Mouse (Mus musculus) midbrain, postnatal 0 days (tissue): ENCODE results near the gene Tmem269. TPM values are rescaled to one million over a fixed set of nuclear protein-coding genes. Genes with fewer than 3 reads are reported as not detected.

Experiments
- ATAC-seq: fragments of 200-750 bp; cut with Nextera tagmentation; 2 replicates; pipeline ENCODE4 v1.8.0; 2017; ENCODE audit warnings: moderate number of reproducible peaks, mild to moderate bottlenecking, moderate TSS enrichment, moderate library complexity; ENCODE audit not compliant: low FRiP score
- DNase-seq: peaks from one replicate; pipeline ENCODE4 v3.0.0-alpha.2; 2015; ENCODE audit warnings: low spot score
- H3K27ac ChIP-seq: fragments of 300-500 bp; sonication (generic); 2 replicates; pipeline ENCODE4 v1.5.1; 2014; ENCODE audit warnings: low read depth, mild to moderate bottlenecking, low read length, mixed read lengths
- H3K27me3 ChIP-seq: fragments of 300-500 bp; sonication (generic); 2 replicates; pipeline ENCODE4 v1.6.1; 2014; ENCODE audit warnings: low read length, control low read depth, mixed read lengths; ENCODE audit not compliant: insufficient read depth
- H3K36me3 ChIP-seq: fragments of 300-500 bp; sonication (generic); 2 replicates; pipeline ENCODE4 v1.6.1; 2014; ENCODE audit warnings: low read length, control low read depth, mixed read lengths; ENCODE audit not compliant: insufficient read depth
- H3K4me1 ChIP-seq: fragments of 300-500 bp; sonication (generic); 2 replicates; pipeline ENCODE4 v1.6.1; 2014; ENCODE audit warnings: mild to moderate bottlenecking, control low read depth, antibody characterized with exemption, low read length, mixed read lengths; ENCODE audit not compliant: insufficient read depth
- H3K4me2 ChIP-seq: fragments of 300-500 bp; sonication (generic); 2 replicates; pipeline ENCODE4 v1.6.1; 2014; ENCODE audit warnings: low read depth, mild to moderate bottlenecking, low read length, mixed read lengths; ENCODE audit not compliant: poor library complexity, severe bottlenecking
- H3K4me3 ChIP-seq: fragments of 300-500 bp; sonication (generic); 2 replicates; pipeline ENCODE4 v1.5.1; 2014; ENCODE audit warnings: low read depth, mild to moderate bottlenecking, low read length, moderate library complexity
- H3K9ac ChIP-seq: fragments of 300-500 bp; sonication (generic); replicated peaks from 2 replicates; pipeline ENCODE4 v1.6.1; 2014; ENCODE audit warnings: mild to moderate bottlenecking, low read length, moderate library complexity, mixed read lengths; ENCODE audit not compliant: poor library complexity, severe bottlenecking
- H3K9me3 ChIP-seq: fragments of 300-500 bp; sonication (generic); 2 replicates; pipeline ENCODE4 v1.6.1; 2016; ENCODE audit warnings: low read length, control low read depth
- CTCF ChIP-seq: IDR thresholded peaks from 2 replicates; pipeline ENCODE4 v1.5.1; 2016; ENCODE audit warnings: antibody characterized with exemption, mild to moderate bottlenecking
- WGBS: fragments of 180-500 bp; shearing (Covaris S2); extraction: QIAGEN DNeasy Blood & Tissue Kit; methylation state at CpG from one replicate; pipeline ENCODE4 v1.1.7; 2014; 5-methylcytosine and 5-hydroxymethylcytosine counted together
- polyA plus RNA-seq: library from polyadenylated mRNA; unstranded; fragments of >200 nt; fragmentation: Nextera tagmentation; extraction: Ambion mirVana; gene quantifications from 2 replicates; pipeline ENCODE4 v1.2.1, GENCODE M21; 2015
- total RNA-seq: library from RNA; depleted of rRNA; stranded (reverse); fragments of >200 nt; gene quantifications from 2 replicates; pipeline ENCODE4 v1.2.3, GENCODE M21; 2014

Gene Tmem269
- total and polyA plus RNA-seq, 2 experiments from 2014 or later, result 0.11 to 0.43 TPM

GRCm38 (mm10) chr4:119181456-119181855 is 36.6 kb downstream of the Tmem269 start:
- no peak for ATAC-seq
- no peaks in the 10 kb centered on the region for H3K9me3 ChIP-seq

GRCm38 (mm10) chr4:119180133-119180707 is 37.8 kb downstream of the Tmem269 start:
- H3K4me3 ChIP-seq, result no peak overlapping the region
- WGBS, result 66% methylated on average over 4 of the region's 4 CpGs
- no peak overlapping the region for H3K9ac ChIP-seq
- no peaks in the 10 kb centered on the region for H3K36me3 ChIP-seq
- no peak overlapping the region for H3K4me2 ChIP-seq
- no peaks in the 10 kb centered on the region for H3K9me3 ChIP-seq
- H3K4me1 ChIP-seq, result no peaks in the 10 kb centered on the region
- H3K27me3 ChIP-seq, result no peaks in the 10 kb centered on the region
- ATAC-seq (no peak), DNase-seq (no peak)
- H3K27ac ChIP-seq, result no peak overlapping the region
- peak; percentile 15; the same call in 1 of the 2 replicates for TF ChIP-seq CTCF

More at GRCm38 (mm10) chr4:119181456-119181855, 36.6 kb downstream of the Tmem269 start:
- Histone ChIP-seq H3K4me1 (no peaks in the 10 kb centered on the region), H3K36me3 (no peaks in the 10 kb centered on the region), H3K4me3 (no peak overlapping the region), H3K27ac (no peak overlapping the region), H3K9ac (no peak overlapping the region), H3K27me3 (no peaks in the 10 kb centered on the region), H3K4me2 (no peak overlapping the region)
- no peak for TF ChIP-seq CTCF
- WGBS, result 94% methylated on average over 9 of the region's 9 CpGs
- no peak for DNase-seq

- 78% methylated on average over 18 of the region's 18 CpGs for WGBS
- no peaks in the 10 kb centered on the region for H3K9me3 ChIP-seq
- no peak overlapping the region for H3K27ac ChIP-seq
- no peak overlapping the region for H3K4me2 ChIP-seq
- no peak overlapping the region for H3K9ac ChIP-seq
- H3K4me1 ChIP-seq, result no peaks in the 10 kb centered on the region
- H3K36me3 ChIP-seq, result no peaks in the 10 kb centered on the region
- H3K4me3 ChIP-seq, result no peak overlapping the region
- ATAC-seq, result no peak
- no peak for DNase-seq
- TF ChIP-seq CTCF, result no peak
- H3K27me3 ChIP-seq, result no peaks in the 10 kb centered on the region
Observed at GRCm38 (mm10) chr4:119178331-119178730, 39.7 kb downstream of the Tmem269 start.

- ATAC-seq (no peak), DNase-seq (no peak)
- H3K4me2 ChIP-seq, result no peak overlapping the region
- TF ChIP-seq CTCF, result no peak
- no peaks in the 10 kb centered on the region for H3K36me3 ChIP-seq
- H3K9me3 ChIP-seq, result no peaks in the 10 kb centered on the region
- no peak overlapping the region for H3K27ac ChIP-seq
- WGBS, result 80% methylated on average over 5 of the region's 5 CpGs
- H3K9ac ChIP-seq, result no peak overlapping the region
- no peaks in the 10 kb centered on the region; the same call in 1 of the 2 replicates for H3K4me1 ChIP-seq
- H3K4me3 ChIP-seq, result no peak overlapping the region
- no peaks in the 10 kb centered on the region for H3K27me3 ChIP-seq
Observed at GRCm38 (mm10) chr4:119177702-119178101, 40.3 kb downstream of the Tmem269 start.

- no peaks in the 10 kb centered on the region for H3K27me3 ChIP-seq
- peak within 1 kb of the TSS; percentile 76 for H3K4me3 ChIP-seq
- no peaks in the 10 kb centered on the region; the same call in 1 of the 2 replicates for H3K4me1 ChIP-seq
- no peaks in the 10 kb centered on the region for H3K36me3 ChIP-seq
- peak within 1 kb of the TSS; percentile 60 for H3K4me2 ChIP-seq
- H3K9ac ChIP-seq, result peak within 1 kb of the TSS; percentile 76
- no peak for TF ChIP-seq CTCF
- peak within 1 kb of the TSS; percentile 58 for H3K27ac ChIP-seq
- under 1% methylated on average over 34 of the region's 40 CpGs for WGBS
- DNase-seq (peak; percentile 99), ATAC-seq (peak; percentile 100)
- H3K9me3 ChIP-seq, result no peaks in the 10 kb centered on the region
Observed at GRCm38 (mm10) chr4:119173851-119174453, 44.1 kb downstream of the Tmem269 start, which contains the start of gene Zfp691. Zfp691 (minus strand) TSS chr4:119174195.
